Mouse (Mus musculus) frontal cortex, adult 2 months (tissue): Measurements from ENCODE around the gene Steap1. TPM values are rescaled to one million over a fixed set of nuclear protein-coding genes. Genes with fewer than 3 reads are reported as not detected.
A peak's percentile ranks its signal among the peaks of the same experiment; 100 is the strongest.

ENCODE experiments used
- DNase-seq, 2 experiments: peaks; one replicate each; pipeline ENCODE4 v3.0.0; 2022; ENCODE audit warnings: low spot score in 1 of 2; ENCODE audit errors: extremely low spot score in 1 of 2
- polyA plus RNA-seq: library from polyadenylated mRNA; depleted of rRNA; stranded (reverse); fragments of >200 nt; gene quantifications from 2 replicates; pipeline ENCODE4 v1.2.3, GENCODE M21; 2012; rRNA removed

Steap1 gene
- polyA plus RNA-seq = 0.40 and 0.76 TPM in 2 replicates

DNA sequence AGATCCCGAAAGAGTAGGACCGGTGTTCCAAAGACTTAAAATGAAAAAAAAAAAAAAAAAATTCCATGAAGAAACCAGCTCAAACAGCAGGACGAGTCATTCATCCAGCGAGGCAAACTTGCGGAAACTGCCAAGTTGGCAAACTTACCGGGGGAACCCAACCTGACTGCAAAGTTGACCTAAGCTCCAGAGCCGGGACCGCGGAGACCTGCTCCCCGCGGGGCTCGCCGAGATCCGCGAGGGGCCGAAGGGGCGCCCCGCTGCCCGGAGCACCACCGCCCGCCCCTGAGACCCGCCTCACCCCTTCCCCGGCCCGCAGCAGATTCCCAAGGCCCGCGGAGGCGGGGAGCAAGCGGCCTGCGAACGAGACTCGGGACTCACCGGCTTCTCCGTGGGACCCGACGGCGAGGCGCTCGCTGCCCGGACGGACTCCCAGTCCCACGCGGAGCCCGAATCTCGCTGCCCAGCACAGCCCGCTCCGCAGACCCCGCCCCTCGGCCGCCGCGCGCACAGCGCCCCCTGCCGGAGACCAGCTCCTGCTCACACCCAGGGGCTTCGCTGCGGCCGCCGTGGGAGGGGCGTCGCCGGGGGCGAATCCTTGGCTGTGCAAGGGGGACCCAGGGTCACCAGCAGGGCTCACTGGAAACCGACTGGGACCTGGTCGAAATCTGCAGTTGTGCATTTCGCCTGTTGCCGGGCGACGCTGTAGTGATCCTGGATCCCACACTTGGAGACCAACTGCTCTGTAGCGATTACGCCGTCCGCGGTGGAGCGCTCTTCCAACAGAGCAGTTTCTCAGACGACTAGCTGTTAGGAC is at the start of gene Steap1:
Gene Steap1, minus strand, starts transcription at position 461 of the 817 bp plus-strand sequence.
- peak in 1 of 2 experiments; percentile 81 for DNase-seq

DNA sequence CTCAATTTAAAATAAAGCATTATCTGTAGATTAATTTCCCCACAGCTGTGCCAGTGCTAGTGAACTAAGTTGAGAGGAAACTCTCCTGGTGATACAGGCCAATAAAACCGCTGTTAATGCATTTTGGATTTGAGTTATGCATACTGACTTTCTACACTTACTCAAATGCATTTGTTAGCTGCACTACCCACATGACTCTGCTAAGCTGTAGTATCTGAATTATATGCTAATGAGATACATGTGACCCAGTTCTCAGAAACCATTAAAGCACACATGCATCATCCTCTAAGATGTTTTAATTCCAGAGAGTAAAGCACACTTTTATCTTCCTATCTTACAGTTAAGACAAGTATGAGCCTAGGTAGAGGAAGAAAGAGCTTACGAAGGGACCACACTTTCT is 38.0 kb upstream of the Steap1 start:
- no peak for DNase-seq

DNA sequence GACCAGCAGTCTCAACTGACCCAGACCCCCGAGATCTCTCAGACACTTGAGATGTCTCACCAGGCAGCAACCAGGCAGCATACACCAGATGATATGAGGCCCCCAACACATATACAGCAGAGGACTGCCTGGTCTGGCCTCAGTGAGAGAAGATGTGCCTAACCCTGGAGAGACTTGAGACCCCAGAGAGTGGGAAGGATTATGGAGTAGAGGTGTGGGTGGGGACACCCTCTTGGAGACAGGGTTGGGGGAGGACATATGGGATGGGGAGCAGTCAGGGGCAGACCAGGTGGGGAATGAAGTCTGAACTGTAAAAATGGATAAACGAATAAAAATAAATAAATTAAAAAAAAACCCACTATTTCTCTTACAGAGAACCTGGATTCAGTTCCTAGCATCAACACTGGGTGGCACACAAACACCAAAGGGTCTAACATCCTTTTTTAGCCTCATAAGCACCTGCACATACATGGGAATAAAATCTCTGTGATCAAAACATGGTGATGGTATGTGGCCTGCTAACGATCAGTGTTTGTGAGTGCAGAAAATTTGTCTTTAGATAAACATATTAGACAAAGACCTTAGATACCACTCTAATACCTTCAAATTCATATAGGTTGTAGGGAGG is 7.4 kb upstream of the Steap1 start:
- peak in 1 of 2 experiments; percentile 52 for DNase-seq

DNA sequence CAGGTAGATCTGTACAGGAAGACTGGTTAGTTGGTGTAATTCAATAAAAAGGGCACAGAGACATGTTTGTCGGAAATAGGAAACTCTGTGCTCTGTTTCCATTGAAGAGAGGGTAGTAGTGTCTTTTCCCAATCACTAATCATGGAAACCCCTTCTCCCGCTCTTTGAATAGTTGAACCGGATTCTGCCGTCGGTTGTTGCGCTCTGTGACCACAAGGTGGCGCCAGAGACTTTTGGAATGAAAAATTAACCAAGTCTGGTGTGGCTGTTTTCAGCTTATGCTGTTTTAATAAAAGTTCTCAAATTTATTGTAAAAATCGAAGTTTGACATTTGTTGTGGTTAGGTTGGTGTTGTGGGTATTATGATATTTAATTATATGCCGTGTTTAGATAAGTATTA is 5.9 kb upstream of the Steap1 start:
- DNase-seq = peak in 1 of 2 experiments; percentile 84

DNA sequence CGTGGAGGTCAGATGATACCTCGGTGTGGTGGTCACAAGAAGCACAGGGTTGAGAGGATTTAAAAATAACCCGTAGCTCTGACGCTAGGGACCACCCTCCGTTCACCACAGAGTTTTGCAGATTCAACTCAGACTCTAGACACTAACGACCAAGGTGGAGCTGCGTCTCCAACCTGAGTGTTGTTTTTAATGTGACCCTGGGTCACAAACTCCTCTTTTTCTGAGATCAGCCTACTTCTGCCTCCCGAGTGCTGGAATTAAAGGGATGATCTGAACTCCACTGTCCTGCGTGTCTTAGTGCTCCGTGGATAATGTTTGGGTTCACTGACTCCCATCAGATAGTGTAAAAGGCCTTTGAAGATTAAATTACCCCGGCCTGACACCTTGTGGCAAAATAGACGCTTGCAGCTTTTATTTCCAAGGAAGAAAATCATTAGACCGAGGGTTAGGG is 671 bp upstream of the Steap1 start:
- DNase-seq = peak; percentile 20 to 76

DNA sequence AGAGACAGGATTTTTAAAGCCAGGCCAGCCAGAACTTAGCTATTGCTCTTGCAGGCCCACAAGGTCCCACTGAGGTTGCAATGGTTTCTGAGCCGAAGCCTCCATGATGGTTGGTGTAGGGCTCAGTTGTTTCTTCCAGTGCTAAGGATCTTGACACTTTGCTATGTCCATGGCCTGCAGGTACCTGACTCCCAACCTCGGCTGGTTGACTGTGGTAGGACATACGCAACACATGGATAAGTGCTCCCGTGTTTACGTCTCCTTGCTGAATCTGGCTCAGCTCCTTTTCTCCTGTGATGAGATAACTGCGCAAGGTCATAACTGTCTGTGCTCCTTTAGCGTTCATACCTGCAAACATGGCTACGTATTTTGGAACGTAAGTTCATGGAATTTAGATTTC is 14.7 kb downstream of the Steap1 start:
- DNase-seq = no peak

DNA sequence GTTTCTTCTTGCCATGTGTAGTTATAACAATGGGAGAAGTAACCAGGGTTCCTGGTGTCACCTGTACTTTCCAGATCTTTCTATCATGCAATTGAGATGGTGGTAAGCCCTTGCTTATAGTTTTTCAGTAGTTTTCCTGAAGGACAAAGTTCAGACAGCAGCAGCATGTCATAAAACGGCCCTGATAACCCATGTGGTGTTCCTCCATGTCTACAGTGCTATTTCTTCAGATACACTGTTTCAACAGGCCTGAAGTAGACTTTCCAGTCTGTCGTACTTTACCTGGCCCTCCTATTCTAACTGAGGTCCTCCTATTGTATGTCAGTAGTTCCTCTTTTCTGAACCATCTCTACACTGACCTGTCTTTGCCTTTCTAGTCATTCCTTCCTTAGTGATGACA is 16.3 kb downstream of the Steap1 start:
- no peak for DNase-seq

DNA sequence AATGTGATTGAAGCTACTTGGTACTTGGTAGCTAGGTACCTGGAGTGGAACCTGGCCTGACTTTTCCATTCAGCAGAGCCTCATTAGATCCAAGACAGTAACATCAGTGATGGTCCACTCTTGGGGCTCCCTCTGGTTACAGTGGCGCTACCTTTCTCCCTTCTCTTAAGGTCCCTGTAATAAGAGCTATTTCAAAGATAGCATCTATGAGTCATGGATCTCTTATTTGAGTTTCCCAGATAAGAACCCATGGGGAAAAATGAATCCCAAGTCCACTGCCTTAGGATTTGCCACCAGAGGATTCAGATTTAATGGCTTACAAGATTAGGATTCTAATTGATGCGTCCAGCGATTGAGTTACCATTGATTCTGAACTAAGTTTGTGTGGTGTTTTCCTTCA is 16.9 kb downstream of the Steap1 start:
- no peak for DNase-seq

DNA sequence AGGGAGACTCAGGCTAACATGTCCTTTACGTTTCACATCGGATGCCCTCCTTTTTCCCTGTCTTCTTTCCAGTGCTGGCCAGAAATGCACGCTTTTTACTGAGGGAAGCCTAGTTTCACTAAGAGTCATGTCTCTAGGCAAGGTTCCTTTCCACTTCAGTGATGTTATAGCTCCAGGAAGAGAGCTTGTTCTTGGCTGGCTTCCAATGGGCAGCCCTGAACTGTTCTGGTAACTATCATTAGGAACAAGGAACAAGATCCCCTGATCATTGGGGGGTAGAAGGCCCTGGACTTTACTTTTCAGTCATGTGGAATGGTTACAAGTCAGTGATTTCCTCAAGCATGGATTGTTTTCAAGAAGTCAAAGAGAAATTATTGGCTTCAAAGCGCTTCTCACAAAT is 19.2 kb downstream of the Steap1 start:
- DNase-seq = no peak

DNA sequence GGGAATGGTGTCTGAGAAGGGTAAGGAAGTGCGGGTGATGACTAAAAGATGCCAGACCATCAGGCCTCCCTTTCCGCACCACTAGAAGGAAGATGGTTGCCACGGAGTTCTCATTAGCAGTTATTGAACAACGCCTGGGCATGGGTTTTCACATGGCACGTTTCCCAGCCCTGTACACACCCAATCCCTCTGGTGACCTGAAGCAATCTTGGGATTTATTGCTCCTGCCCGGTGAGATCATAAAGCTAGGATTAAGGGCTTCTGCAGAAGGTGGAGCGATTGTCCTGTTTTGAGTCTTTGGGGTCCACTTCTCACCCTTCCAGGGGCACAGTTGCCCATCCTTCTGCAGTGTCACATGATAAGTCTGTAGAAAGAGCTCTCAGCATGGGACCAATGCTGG is 26.9 kb downstream of the Steap1 start:
- no peak for DNase-seq

DNA sequence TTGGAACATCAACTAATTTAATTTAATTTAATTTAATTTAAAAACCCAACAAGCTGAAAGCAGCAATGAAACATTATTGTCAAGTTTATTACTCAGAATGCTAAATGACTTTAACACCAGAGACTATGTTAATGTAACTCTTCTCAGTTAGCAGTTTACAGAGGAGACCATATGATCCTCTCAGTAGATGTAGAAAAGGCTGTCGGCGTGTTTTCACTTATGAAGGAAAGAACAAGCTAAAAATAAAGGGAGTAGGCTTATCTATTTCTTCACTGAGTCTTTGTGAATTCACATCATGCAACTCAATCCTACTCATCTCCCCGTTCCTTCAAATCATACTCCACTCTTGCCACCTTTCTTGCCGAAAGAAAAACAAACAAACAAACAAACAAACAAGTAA is 38.1 kb downstream of the Steap1 start:
- peak; percentile 11 to 43 for DNase-seq

DNA sequence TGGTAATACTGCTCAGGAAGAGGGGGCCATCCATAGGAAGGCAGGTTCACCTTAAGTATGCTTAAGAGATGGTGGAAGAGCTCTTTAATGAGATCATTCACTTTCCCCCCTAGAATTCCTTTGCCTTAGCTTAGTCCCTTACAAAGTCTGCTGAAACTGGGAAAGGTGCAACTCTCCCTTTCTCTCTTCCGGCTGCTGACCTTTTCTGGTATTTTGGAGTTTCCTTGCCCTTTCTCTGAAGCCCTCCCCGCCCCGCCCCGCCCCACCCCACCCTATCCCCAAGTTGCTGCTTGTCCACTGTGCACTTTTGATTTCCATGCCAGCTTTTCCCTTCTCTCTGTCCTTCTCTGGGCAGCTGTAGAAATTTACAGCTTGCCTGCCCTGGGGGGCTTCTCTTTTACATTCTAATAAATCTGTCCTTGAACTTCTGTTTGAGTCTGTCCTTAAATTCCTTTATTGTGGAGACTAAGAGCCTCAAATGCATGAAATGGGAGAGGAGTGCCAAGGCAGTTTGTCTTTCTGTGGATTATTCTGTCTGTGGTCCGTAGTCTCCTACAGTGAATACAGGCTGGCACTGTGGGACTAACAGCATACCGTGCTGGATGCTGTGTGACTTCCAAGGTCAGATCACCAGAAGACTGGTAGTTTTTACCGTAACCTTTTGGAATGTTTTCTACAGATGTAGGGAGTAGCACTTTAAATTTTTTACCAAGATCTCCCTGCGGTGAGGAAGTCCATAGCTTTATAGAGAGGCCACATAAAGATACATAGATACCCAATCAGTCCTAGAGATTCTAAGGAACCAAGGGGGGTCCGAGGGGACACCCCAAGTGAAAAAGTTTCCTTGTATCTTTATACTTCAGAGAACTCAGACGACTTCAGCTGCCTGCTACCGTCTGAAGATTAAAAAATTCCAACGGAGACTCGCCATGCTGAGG is 41.5 kb downstream of the Steap1 start:
- no peak for DNase-seq

DNA sequence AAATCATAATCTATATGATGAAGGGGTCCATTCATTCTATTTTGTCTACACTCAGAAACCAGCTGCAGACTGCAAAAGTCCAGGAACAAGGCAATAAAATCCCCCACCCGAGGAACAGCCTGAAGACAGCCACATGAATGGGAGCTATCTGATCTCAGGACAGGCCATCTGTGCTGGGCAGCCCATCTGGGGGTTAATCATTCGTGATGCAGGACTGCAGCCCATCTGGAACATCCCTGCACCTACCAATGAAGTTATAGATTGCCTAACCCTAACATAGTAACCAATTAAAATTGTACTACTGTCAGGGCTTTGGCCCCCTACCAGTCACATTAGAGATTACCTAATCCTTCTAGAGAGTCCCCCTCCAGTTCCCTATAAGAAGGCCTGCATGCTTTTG is 44.1 kb downstream of the Steap1 start:
- DNase-seq = no peak

DNA sequence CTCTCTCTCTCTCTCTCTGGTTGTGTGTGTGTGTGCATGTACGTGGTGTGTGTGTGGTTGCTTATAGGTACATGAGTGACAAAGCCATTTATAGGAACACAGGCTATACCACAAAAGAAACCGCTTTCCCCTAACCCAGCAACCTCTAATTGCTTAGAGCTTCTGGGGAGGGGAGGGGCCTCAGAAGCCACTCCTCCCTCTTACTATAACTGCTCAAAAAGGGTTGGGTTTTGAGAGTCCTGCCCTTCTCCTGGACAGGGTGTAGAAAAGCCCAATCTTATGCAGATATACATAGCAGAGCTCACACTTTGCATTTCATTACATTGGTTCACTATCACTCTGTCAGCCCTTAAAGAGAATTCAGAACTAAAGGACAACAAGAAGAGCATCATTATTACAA is 48.7 kb downstream of the Steap1 start:
- DNase-seq = no peak

DNA sequence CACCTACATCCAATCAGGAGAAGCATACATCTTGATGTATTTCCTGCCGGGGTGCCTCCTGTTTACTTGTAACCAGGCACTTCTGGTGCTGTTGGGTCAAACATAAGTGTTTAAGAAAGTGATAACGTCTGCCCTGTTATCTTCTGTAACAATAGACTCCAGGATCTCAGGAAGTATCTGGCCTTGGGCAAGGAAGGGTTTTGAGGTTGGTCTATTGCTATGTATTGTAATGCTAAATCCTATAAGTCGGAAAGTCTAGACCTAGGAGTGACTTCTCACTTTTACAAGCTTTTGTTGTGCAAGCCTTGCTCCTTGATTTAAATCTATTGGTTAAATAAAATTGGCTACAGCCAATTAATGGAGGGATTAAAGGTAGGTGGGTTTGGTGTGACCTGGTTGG is 50.3 kb downstream of the Steap1 start:
- no peak for DNase-seq

DNA sequence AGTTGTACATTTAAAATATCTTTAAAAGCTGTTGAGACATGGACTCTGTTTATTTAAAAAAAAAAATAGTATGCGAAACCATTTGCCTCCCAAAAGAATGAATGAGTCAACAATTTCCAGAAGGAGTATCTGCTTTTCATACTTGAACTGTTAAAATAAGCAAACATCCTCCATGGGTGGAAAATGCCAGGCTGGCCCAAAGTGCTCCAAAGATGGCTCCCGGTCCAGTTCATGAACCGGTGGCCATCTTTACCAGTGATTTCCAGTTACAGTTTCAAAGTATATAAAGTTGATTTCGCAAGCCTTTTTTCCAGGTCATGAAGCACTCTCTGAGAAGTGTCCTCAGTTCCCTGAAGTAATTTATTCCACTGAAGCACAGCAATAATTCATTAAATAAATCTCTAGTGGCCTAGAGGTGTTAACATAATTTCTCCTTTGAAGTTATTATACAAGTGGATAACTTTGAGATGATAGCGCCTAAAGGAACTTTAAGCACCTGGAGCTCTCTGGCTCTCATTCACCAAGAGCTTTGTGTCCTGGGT is 53.7 kb downstream of the Steap1 start:
- DNase-seq = no peak

DNA sequence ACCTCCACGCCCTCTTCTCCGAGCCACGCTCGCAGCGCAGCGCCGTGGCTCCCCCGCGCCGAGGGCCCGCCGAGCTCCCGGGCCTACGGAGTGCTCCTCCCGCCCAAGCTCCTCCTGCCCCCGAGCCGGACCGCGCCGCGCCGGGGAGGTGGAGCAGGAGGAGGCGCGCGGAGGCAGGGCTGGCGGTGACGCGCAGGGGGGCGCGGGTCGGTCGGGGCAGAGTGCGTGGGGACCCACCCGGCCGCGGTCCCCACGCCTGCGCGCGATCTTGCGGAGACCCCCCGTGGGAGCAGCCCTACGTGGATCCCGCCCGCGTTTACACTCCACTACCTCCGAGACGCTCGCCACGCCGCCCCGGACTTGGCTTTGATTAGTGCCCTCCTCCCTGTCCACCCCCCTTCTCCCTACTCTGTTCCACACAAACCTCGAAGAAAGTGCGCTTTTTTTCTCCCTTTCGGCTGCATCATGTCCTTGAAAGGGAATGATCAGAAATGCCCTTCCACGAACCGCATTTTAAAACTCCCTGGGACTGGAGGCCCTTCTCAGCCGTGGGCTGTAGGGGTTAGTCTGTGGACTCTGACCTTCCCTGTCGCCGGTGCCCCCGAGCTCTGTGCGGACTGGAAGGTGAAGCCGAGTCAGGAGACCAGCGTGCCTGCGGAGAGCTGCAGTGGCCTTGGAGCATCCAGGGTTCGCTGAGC is 55.0 kb downstream of the Steap1 start, which contains the start of gene Steap2:
Gene Steap2, minus strand, starts transcription at position 623 of the 698 bp plus-strand sequence.
- peak in 1 of 2 experiments; percentile 37 for DNase-seq

DNA sequence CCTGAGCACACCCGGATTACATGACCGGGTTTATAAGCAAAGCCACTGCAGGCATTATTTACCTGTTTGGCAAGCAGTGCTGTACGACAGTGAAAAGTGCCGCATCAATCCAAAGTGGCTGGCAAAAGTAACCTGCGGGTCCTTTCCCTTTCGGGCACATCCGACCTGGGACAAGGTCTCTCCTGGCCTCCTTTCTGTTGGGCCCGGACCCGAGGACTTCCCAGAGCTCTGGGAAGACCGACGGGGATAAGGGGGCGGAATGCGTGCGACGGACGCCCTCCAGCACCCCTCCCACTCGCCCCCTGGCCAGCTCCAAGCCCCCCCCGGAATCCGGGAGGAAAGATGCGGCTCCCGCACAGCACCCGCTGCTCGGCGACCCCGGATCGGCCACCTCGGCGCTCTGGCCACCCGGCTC is 55.6 kb downstream of the Steap1 start:
- no peak for DNase-seq

DNA sequence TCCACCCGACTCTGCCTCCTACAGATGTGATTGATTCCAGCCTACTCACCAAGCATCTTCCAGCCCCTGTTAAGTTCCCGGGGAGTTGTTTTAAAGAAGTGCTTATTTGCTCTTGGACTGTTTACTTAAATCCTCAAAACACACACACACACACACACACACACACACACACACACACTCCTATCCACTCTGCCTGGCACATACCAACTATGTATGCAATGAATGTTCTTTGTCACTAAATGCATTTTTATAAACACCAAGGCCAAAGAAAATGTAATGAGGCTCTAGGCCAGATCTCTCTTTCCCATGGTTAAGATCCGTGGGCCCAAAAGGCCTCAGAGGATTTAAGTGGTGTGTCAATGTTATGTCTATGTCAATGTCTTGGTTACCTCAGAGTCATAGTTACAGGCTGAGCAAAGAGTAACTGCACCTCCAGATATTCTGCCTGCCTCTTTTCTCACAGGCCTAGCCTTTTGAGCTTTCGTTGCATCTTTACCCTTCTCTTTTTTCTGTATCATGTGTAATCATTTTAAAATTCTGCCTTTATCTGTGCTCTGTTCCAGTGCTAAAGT is 56.9 kb downstream of the Steap1 start:
- peak in 1 of 2 experiments; percentile 4 for DNase-seq
